Mouse (Mus musculus): ENCODE measurements at regions not wholly inside any gene's neighbourhood (a gene's known extent, or its start where the extent isn't known, plus 50 kb on each side); places are given as distances from the start of the nearest gene placed in this dataset.

DNA sequence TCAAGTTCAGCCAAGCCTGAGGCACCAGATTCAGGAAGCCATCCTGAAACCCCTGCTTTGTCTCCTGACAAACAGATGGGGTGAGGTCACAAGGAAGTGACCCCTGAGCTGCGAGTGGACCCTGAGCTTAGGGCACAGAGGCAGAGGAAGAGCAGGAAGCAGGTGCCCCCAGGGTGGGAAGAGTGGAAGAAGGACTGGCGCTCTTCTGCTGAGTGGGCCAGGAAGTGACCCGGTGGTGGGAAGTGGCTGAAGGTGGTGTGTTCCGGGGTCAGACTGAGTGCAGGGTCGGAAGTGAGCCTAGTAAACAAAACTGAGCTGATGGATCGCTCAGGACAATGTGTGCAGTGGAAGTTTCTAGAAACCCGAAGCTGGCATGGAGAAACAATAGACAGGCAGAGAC is 57.2 kb upstream of the Unc5b start:
- DNase-seq = no peak

DNA sequence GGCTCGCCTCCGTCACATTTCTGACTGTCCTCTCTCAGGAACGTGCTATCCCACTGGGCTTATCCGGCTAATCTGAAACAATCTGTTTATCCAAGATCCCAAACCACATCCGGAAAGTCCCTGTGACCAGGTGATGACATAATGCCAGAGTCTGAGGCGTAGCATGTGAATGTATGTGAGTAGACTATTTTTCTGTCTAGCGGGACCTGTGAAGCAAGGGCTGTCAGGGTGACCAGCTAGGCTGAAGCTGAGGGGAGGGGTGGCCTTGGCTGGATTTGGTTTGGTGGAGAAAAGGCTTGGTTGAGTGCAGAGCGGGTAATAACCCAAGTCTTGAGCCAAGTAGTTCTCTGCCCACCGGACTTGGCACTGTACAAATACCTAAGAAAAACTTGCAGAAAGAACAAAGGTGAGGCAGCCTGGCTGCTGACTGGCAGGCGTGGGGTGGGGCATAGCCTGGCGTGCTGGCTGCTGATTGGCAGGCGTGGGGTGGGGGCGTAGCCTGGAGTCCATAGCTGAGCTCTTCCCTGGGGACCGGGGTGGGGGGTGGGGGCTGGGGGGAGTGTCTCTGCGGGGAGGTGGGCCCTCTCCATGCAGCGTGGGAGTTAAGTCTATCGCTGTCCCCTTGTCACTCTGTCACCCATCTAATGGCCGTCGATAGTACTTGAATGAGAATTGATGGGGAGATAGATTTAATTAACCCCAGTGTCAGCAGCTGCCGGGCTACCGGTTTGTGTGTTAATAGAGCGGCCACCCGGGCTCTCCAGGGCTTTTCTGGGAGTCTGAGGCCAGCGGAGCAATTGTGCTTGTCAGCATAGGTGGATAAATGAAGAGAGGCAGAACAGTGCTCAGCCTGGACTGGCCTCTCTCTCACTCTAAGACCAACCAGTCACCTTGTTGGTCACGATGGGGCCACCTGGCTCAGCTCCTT is 54.2 kb upstream of the Unc5b start:
- DNase-seq = no peak

DNA sequence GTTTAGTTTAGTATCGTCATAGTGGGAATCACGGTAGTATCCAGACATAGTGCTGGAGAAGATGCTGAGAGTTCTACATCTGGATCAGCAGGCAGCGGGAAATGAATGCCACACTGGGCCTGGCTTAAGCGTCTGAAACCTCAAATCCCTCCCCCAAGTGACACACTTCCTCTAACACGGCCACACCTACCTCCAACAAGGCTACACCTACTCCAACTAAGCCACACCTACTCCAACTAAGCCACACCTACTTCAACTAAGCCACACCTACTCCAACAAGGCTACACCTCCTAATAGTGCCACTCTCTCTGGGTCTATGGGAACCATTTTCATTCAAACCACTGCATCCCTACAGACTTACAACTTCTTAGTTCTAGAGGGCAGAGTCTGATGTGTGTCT is 53.4 kb upstream of the Unc5b start:
- no peak for DNase-seq

Data from cerebellum, postnatal 36 days (tissue).